Mouse (Mus musculus) brain, adult 2 months (tissue): ENCODE measurements around the gene Sohlh2.

Source experiments
- DNase-seq: peaks from one replicate; pipeline ENCODE4 v3.0.0; 2011; ENCODE audit warnings: low read depth, low spot score

Sohlh2 gene

GRCm38 (mm10) chr3:55206413-55206812, 24.6 kb downstream of the Sohlh2 start:
- no peak for DNase-seq

GRCm38 (mm10) chr3:55207665-55208064, 25.8 kb downstream of the Sohlh2 start:
- no peak for DNase-seq

- no peak for DNase-seq
Measured at GRCm38 (mm10) chr3:55212254-55212653, 30.4 kb downstream of the Sohlh2 start.

GRCm38 (mm10) chr3:55213785-55214184, 32.0 kb downstream of the Sohlh2 start:
- DNase-seq = no peak

GRCm38 (mm10) chr3:55214413-55214812, 32.6 kb downstream of the Sohlh2 start:
- DNase-seq = peak; percentile 40

GRCm38 (mm10) chr3:55222502-55222901, 40.7 kb downstream of the Sohlh2 start:
- no peak for DNase-seq

- DNase-seq = peak; percentile 20
Measured at GRCm38 (mm10) chr3:55223862-55224261, 42.0 kb downstream of the Sohlh2 start.

GRCm38 (mm10) chr3:55226501-55227213, 44.8 kb downstream of the Sohlh2 start:
- DNase-seq = peak; percentile 78

GRCm38 (mm10) chr3:55227214-55227581, 45.4 kb downstream of the Sohlh2 start:
- DNase-seq = no peak

GRCm38 (mm10) chr3:55241730-55242421, 60.0 kb downstream of the Sohlh2 start, which contains the start of gene Dclk1:
Gene Dclk1, plus strand, starts transcription at chr3:55242364.
- no peak for DNase-seq

- DNase-seq = peak; percentile 93
Measured at GRCm38 (mm10) chr3:55242422-55243055, 60.7 kb downstream of the Sohlh2 start.

- peak; percentile 79 for DNase-seq
Measured at GRCm38 (mm10) chr3:55243056-55243471, 61.2 kb downstream of the Sohlh2 start.

GRCm38 (mm10) chr3:55244087-55244486, 62.3 kb downstream of the Sohlh2 start:
- peak; percentile 83 for DNase-seq

GRCm38 (mm10) chr3:55246618-55247272, 64.9 kb downstream of the Sohlh2 start:
- DNase-seq = peak; percentile 87

GRCm38 (mm10) chr3:55248048-55248447, 66.2 kb downstream of the Sohlh2 start:
- peak; percentile 16 for DNase-seq

- DNase-seq = peak; percentile 75
Measured at GRCm38 (mm10) chr3:55248508-55248907, 66.7 kb downstream of the Sohlh2 start.

- no peak for DNase-seq
Measured at GRCm38 (mm10) chr3:55250631-55251030, 68.8 kb downstream of the Sohlh2 start.
